Mouse (Mus musculus) cerebellum, adult 8-10 months (tissue): ENCODE results near the gene Slco2a1.

ENCODE experiments used
- DNase-seq: peaks from one replicate; pipeline ENCODE4 v3.0.0; 2022

Gene Slco2a1

GRCm38 (mm10) chr9:102988462-102988861 is at the start of gene Slco2a1:
Gene Slco2a1 (plus strand): TSS chr9:102988712.
- no peak for DNase-seq

- no peak for DNase-seq
Measured at GRCm38 (mm10) chr9:102942221-102942620, 46.3 kb upstream of the Slco2a1 start.

DNA sequence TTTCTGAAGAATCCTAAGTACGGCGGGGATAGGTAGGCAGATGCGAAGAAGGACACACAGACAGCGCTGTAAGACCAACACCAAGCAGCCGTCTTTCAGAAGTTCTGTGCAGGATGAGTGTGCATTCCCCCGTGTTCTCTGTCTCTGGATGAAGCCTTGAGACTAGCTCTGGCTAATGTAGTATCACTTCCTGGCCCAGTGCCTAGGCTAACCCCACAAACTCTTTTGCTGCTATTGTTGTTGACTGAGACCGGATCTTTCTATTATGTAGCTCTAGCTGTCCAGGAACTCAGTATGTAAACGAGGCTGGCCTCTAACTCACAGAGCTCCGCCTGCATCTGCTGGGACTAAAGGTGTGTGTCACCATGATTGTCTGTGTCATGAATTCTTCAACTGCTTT is 43.6 kb upstream of the Slco2a1 start:
- no peak for DNase-seq

GRCm38 (mm10) chr9:102946469-102947015 is 42.0 kb upstream of the Slco2a1 start:
- no peak for DNase-seq

DNA sequence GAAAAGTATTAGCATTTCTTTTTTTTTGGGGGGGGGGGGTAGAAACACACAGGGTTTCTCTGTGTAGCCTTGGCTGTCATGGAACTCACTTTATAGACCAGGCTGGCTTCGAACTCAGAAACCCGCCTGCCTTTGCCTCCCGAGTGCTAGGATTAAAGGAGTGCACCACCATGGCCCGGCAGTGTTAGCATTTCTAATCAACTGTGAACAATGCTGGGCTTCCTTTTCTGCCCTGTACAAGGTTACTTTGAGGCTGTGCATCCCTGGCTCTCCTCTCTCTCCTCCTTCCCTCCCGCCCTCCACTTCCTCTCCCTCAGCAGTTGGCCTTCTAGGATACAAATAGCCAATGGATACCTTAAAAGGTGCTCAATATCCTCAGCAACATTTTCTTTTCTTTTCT is 39.8 kb upstream of the Slco2a1 start:
- no peak for DNase-seq

- no peak for DNase-seq
Measured at GRCm38 (mm10) chr9:102951091-102951994, 37.2 kb upstream of the Slco2a1 start.

DNA sequence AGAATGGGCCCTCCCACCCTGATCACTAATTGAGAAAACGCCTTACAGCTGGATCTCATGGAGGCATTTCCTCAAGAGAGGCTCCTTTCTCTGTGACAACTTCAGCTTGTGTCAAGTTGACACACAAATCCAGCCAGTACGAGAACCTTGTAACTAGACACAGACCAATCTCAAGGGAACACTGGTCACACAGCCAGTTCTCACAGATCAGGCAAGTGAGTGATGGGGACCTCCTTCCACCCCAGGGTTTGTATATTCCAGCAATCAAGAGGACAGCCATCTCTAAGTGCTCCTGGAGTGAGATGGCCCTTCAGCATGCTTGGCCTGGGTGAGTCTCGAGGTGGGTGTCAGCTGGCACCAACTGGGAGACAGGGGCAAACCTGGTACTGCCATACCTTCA is 32.6 kb upstream of the Slco2a1 start:
- DNase-seq: no peak

DNA sequence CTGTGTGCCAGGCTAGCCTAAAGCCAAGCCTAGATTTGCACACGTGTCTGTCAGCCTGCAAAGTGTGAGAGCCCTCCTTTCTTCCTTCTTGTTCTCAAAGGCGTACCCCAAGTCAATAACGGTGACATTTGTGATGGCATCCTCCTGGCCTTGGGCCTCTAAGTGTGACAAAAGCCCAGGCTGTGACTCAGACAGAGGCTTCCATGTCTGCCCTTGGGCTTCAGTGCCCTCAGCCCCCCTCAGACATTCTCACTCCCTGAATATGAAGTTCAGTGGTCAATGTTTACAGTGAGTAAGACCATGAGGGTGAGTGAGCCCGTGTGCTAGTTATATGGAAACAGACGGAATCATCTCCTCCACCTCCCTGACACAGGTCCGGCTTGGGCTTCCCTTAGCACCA is 29.8 kb upstream of the Slco2a1 start:
- no peak for DNase-seq

DNA sequence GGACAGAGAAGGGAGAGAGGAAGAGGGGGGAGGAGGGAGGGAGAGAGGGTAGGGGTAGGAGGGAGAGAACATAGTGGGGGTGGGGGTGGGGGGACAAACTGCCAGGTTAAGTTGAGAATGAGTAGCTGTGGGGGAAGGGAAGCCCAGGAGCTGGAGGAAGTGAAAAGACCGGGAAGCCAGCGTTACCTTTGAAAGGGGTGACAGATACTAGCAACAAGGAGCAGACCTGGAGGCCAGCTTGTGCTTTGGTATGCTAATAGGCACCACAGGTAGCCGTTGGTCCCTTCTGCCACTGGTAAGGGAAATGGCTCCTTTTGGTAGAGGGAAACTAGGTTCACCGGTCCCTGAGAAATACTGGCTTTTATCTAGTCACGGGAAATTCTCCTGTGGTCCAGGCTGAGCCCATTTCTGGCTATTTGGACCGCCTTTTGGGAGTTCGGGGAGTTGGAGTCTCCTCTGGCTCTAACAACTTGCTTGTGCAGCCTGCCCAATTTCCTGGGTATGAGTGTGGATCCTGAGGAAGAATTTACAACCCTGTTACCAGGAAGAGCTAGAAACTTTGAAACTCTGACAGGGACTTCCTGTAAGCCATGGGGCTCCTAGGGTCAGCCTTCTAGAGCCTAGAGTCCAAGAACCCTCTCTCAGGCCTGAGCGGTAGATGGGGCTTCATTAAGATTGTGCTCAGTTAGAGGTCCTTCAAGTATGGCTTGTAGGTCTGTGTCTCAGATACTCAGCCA is 27.0 kb upstream of the Slco2a1 start:
- no peak for DNase-seq

GRCm38 (mm10) chr9:102962093-102962788 is 26.3 kb upstream of the Slco2a1 start:
- no peak for DNase-seq

GRCm38 (mm10) chr9:102963321-102963720 is 25.2 kb upstream of the Slco2a1 start:
- no peak for DNase-seq

DNA sequence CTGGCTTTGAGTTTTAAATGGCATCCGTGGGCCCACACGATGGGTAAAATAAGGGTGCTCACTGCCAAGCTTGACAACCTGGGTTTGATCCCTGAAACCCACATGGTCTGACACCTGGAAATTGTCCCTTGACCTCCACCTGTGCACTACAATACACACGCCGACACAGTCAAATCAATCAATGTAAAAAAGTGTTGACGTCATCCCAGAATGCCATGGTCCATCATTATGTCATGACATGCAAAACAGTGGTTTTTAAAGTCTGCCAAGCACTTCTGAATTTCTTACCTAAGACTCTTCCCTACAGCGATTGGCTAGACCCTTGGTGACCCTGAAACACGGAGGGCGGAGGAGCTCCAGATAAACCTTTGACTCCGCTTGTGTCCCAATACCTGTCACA is 23.9 kb upstream of the Slco2a1 start:
- DNase-seq: no peak

DNA sequence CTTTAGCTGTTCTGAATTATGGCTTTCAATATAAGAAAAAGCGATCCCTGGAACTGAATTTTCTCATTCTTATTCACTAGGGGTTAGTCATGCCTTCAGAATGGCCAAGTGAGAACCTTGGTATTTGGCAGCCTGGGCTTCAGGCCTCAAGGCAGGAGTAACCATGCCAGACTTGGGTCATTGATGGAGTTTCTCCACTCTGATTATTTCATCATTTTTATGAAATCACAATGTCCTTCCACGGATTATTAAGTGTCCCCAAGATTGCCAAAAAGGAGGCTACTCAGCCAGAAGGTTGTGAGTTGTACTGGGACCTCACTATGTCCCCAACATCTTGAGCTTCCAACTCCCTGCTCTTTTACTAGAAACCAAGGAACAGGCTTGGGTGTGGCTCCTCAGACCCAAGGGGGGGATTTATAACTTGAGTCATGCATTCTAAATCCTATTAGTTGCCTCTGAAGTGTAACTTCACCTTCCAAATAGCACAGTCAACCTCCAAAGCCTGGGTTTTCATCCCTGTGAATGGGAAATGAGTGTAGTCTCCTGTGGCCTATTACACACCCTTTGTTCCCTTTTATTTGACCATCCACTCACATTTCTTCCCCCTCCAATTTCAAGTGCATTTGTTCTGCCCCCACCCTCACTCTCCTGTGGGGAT is 16.0 kb upstream of the Slco2a1 start:
- no peak for DNase-seq

DNA sequence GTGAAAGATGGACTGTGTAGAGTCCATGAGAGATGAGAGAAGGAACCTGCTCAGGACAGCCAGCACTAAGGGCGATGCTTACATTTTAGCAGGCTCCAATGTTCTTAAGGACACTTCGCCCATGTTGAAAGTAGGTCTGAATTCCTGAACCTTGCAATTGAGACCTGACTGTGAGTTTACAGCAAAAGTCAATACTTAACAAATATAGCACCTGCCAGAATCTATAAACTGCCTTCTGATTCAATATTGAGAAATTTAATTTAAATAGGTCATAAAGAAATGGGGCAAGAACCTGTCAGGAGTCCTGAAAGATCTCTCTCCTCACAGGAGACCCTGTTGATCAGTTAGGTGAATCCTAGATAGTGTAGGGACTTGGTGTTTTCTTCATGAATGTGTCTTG is 12.6 kb upstream of the Slco2a1 start:
- DNase-seq: no peak

GRCm38 (mm10) chr9:102977090-102977489 is 11.4 kb upstream of the Slco2a1 start:
- no peak for DNase-seq

DNA sequence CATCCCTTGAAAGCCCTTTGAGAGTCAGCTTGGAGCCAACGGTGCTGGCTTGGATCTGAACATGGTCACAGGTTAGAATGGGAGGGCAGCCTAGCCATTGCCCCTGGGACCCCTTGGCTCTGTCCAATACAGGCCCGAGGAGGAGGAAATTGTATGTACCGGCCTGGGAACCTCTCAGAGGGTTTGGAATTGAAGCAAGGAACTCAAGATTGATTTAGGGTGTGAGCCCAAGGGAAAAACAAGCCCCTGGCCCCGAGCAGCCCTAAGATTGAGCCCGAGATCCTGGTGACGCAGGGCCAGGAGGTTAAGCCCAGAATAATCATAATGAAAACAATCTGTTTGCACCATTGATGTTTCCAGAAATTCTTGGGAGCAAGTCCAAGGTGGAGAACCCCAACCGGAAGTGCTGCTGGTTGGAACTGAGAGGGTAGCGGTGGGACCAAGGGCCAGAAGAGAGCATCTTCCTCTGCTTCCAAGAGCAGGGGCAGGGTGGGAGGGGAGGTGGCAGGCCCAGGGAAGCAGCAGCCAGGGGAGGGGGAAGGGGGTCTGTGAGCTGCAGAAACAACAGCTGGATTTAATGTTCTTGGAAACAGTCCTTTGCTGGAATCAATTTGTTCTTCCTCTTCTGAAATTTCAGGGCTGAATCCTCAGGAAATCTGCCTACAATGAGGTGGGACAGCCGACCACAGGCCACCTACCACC is 10.6 kb upstream of the Slco2a1 start:
- no peak for DNase-seq

- DNase-seq: peak; percentile 1
Measured at GRCm38 (mm10) chr9:102979011-102979700, 9.4 kb upstream of the Slco2a1 start.

DNA sequence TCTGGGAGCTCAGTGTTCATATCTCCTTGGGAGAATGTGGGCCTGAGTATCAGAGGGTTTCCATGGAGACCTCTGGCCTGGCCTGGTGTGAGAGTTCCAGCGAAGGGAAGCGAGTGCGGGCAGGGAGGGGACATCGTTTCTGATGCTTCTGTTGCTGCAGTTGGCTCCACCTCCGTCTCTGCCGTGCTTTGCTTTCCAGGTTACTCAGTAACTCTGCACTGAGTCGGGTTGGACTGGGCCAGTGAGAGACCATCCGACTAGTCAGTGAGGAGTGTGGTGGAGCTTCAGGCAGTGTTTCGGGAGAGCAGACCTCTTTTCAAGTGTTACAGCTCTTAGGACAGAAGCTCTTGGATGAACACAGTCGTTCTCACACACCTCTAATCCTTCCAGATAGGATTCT is 8.6 kb upstream of the Slco2a1 start:
- DNase-seq: no peak

- no peak for DNase-seq
Measured at GRCm38 (mm10) chr9:102980420-102980819, 8.1 kb upstream of the Slco2a1 start.

DNA sequence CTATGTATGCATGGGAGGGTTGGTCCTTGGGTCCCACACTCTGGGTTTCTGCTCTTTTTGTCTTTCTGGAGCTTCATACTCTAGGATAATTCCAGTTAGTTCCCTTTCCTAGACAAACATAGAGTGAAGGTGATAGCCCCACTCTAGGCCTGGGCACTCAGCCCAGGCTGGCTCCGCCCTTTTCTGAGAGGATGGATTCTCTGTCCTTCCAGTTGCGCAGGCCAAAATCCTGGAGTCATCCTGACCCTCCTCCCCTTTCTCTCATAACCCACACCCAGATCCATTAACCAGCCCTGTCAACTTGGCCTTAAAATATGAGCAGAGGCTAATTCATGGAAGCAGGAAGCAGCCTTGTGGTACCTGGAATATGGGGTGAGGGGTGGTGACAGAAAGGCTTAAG is 6.7 kb upstream of the Slco2a1 start:
- DNase-seq: no peak

DNA sequence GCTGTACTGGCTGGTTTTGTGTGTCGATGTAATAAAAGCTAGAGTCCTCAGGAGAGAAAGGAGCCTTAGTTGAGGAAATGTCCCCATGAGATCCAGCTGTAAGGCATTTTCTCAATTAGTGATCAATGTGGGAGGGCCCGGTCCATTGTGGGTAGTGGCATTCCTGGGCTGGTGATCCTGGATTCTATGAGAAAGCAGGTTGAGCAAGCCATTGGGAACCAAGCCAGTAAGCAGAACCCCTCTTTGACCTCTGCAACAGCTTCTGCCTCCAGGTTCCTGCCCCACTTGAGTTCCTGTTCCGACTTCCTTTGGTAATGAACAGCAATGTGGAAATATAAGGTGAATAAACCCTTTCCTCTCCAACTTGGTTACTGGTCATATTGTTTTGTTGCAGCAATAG is 6.1 kb upstream of the Slco2a1 start:
- DNase-seq: no peak
